Mouse (Mus musculus) midbrain, embryonic 11.5 days (tissue): ENCODE results near the gene Gsc2. TPM values are rescaled to one million over a fixed set of nuclear protein-coding genes. Genes with fewer than 3 reads are reported as not detected.

Experiments
- ATAC-seq: fragments of 200-750 bp; cut with Nextera tagmentation; 2 replicates; pipeline ENCODE4 v1.8.0; 2017; ENCODE audit warnings: moderate TSS enrichment, moderate library complexity; ENCODE audit not compliant: low FRiP score
- DNase-seq: peaks from one replicate; pipeline ENCODE4 v3.0.0; 2015; ENCODE audit warnings: low spot score; ENCODE audit errors: missing footprints
- H3K27ac ChIP-seq: fragments of 300-500 bp; sonication (generic); 2 replicates; pipeline ENCODE4 v1.5.1; 2014; ENCODE audit warnings: low read depth, low read length
- H3K27me3 ChIP-seq: fragments of 300-500 bp; sonication (generic); 2 replicates; pipeline ENCODE4 v1.6.1; 2014; ENCODE audit warnings: mild to moderate bottlenecking, low read length, moderate library complexity, mixed read lengths; ENCODE audit not compliant: control insufficient read depth, insufficient read depth
- H3K36me3 ChIP-seq: fragments of 300-500 bp; sonication (generic); 2 replicates; pipeline ENCODE4 v1.6.1; 2014; ENCODE audit warnings: mild to moderate bottlenecking, low read length, moderate library complexity, mixed read lengths; ENCODE audit not compliant: control insufficient read depth, insufficient read depth
- H3K4me1 ChIP-seq: fragments of 300-500 bp; sonication (generic); 2 replicates; pipeline ENCODE4 v1.6.1; 2014; ENCODE audit warnings: low read length; ENCODE audit not compliant: control insufficient read depth, insufficient read depth
- H3K4me2 ChIP-seq: fragments of 300-500 bp; sonication (generic); 2 replicates; pipeline ENCODE4 v1.6.1; 2014; ENCODE audit warnings: mild to moderate bottlenecking, moderate library complexity
- H3K4me3 ChIP-seq: fragments of 300-500 bp; sonication (generic); 2 replicates; pipeline ENCODE4 v1.5.1; 2014; ENCODE audit warnings: low read depth, low read length
- H3K9ac ChIP-seq: fragments of 300-500 bp; sonication (generic); 2 replicates; pipeline ENCODE4 v1.6.1; 2014; ENCODE audit warnings: low read length
- H3K9me3 ChIP-seq: fragments of 300-500 bp; sonication (generic); 2 replicates; pipeline ENCODE4 v1.6.1; 2016; ENCODE audit warnings: low read length; ENCODE audit not compliant: control insufficient read depth
- WGBS: fragments of 180-500 bp; shearing (Covaris S2); extraction: QIAGEN DNeasy Blood & Tissue Kit; methylation state at CpG from one replicate; pipeline ENCODE4 v1.1.7; 2014; 5-methylcytosine and 5-hydroxymethylcytosine counted together
- polyA plus RNA-seq: library from polyadenylated mRNA; unstranded; fragments of >200 nt; fragmentation: Nextera tagmentation; extraction: Ambion mirVana; gene quantifications from 2 replicates; pipeline ENCODE4 v1.2.1, GENCODE M21; 2014

Gene Gsc2
- polyA plus RNA-seq, 1 experiment from 2014 or later = 1.1 TPM

DNA sequence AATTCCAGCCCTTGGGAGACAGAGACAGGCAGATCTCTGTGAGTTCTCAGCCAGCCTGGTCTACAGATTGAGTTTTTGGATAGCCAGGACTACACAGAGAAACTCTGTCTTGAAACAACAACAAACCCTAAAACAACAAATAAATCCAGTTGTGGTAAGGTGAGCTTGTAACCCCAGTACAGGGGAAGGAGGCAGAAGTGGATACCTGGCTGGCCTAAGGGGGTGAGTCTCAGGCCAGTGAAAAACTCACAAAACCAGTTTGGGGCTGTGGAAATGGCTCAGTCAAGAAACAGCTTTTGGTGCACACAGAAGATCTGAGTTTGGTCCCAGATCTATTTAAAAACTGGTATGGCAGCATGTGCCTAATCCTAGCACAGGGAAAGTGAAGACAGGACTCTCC lies 32.7 kb downstream of the Gsc2 start:
- Histone ChIP-seq H3K36me3 (0 out of 2 replicates have a peak, but pooled peaks cover 2% of the 10 kb centered on the region), H3K4me2 (no peak overlapping the region), H3K9ac (no peak overlapping the region), H3K27me3 (no peaks in the 10 kb centered on the region), H3K4me1 (no peaks in the 10 kb centered on the region), H3K4me3 (no peak overlapping the region), H3K27ac (no peak overlapping the region), H3K9me3 (no peaks in the 10 kb centered on the region)
- DNase-seq (peak; percentile 44), ATAC-seq (no peak)

DNA sequence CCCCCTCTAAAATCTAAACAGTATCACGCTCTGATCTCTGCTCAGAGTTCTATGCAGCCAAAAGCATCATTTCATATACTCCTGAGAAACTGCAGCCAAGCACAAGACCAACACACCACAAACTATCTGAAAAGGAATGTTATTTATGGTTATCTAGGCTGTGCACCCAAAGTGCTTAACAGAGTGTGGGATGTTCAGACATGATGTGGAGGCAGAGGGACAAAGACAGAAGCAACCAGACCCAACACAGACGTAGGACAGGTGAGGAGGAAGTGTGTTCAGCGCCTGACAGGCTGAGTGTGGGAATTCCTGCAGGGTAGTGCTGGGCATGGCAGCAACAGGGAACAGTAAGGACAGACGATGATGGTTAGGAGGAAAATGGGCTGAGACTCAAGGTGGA lies 35.3 kb downstream of the Gsc2 start:
- Histone ChIP-seq H3K4me2 (no peak overlapping the region), H3K36me3 (0 out of 2 replicates have a peak, but pooled peaks cover 2% of the 10 kb centered on the region), H3K4me3 (no peak overlapping the region), H3K27ac (no peak overlapping the region), H3K9ac (no peak overlapping the region), H3K4me1 (no peaks in the 10 kb centered on the region), H3K9me3 (no peaks in the 10 kb centered on the region), H3K27me3 (no peaks in the 10 kb centered on the region)
- 96% methylated on average over 4 of the region's 4 CpGs for WGBS
- ATAC-seq (no peak), DNase-seq (peak; percentile 66)

DNA sequence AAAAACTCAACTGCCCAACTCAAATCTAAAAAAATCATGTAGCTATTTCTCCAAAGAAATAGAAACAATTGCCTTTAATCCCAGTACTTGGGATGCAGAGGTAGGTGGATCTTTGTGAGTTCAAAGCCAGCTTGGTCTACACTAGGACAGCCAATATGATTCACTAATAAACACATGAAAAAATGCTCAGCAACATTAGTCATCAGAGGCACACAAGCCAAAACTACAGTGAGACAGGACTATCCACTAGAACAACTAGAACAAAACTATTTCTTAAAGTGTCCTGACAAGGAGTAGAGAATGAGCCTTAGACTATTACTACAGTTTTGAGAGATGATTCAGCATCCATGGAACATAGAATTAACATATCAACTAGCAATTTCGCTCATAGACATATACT lies 38.8 kb downstream of the Gsc2 start:
- ATAC-seq (no peak), DNase-seq (no peak)
- Histone ChIP-seq H3K9ac (no peak overlapping the region), H3K4me3 (no peak overlapping the region), H3K36me3 (peaks cover 7% of the 10 kb centered on the region; the same call in 1 of the 2 replicates), H3K4me1 (no peaks in the 10 kb centered on the region), H3K9me3 (no peaks in the 10 kb centered on the region), H3K27ac (no peak overlapping the region), H3K27me3 (no peaks in the 10 kb centered on the region), H3K4me2 (no peak overlapping the region)
- 96% methylated on average over 1 of the region's 1 CpGs for WGBS

DNA sequence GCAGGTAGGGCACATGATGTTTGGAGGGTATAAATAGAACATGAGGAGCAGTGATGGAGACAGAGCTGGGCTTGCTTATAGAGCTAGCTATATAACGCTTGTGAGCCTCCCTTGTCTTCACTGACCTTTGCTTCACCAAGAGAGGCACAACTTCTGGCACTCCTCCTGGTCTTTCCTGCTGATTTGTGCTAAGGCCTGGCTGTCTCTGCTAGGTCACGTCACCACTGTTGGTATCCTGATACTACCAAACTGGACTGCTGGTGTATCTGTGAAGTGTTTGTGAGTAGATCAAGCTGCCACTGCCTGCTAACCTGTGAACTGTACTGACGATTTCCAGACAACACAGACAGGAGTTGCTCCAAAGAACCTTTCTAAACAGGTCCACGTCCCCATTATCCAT lies 39.7 kb downstream of the Gsc2 start:
- no peak overlapping the region for H3K9ac ChIP-seq
- H3K27me3 ChIP-seq = no peaks in the 10 kb centered on the region
- no peak for ATAC-seq

DNA sequence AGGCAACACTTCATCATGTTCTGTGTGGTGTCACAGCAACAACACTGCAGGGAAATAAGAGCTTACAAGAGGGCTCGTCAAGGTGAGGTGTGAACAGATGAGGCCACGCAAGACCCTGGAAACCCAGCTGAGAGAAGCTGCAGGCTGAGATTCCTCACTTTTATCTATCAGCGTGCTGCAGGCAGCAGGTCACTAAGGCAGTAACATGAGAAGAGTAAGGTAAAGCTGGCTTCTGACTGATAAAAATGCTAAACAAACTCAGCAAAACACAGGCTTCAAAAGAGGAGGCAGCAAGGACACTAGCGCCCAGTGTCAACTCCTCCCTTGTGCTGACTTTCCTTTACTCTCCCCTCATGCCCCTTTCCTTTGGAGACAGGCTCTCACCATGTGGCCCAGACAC lies 41.9 kb downstream of the Gsc2 start:
- Histone ChIP-seq H3K27me3 (no peaks in the 10 kb centered on the region), H3K27ac (no peak overlapping the region), H3K4me3 (no peak overlapping the region), H3K4me2 (no peak overlapping the region), H3K9me3 (no peaks in the 10 kb centered on the region), H3K4me1 (no peaks in the 10 kb centered on the region), H3K9ac (no peak overlapping the region), H3K36me3 (peaks cover 10% of the 10 kb centered on the region; the same call in 1 of the 2 replicates)
- DNase-seq (peak; percentile 47), ATAC-seq (no peak)
- WGBS = 78% methylated on average over 4 of the region's 4 CpGs

More for the DNA sequence above, 39.7 kb downstream of the Gsc2 start:
- Histone ChIP-seq H3K36me3 (peaks cover 9% of the 10 kb centered on the region; the same call in 1 of the 2 replicates), H3K4me3 (no peak overlapping the region), H3K4me2 (no peak overlapping the region), H3K9me3 (no peaks in the 10 kb centered on the region), H3K4me1 (no peaks in the 10 kb centered on the region), H3K27ac (no peak overlapping the region)
- 92% methylated on average over 4 of the region's 4 CpGs for WGBS
- peak; percentile 61 for DNase-seq

DNA sequence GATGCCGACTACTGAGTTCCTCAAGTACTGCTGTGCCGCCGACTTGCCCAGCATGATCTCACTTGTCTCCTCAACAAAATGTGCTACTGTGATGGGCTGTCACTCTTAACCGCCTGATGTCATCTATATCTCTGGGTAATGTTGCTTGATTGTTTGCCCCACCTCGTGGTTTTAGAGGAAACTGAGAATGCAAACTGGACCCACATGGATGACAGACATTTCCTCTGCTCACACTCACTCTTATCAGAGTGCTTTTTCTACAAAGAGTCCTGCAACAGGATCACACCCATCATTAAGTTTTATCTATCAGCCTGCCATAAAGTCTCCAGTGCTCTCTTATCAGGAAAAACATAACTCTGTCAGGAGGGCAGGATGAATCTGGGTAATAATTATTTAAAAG lies 43.6 kb downstream of the Gsc2 start:
- Histone ChIP-seq H3K4me1 (no peaks in the 10 kb centered on the region), H3K9me3 (no peaks in the 10 kb centered on the region), H3K27ac (no peak overlapping the region), H3K4me3 (no peak overlapping the region), H3K36me3 (peaks cover 10% of the 10 kb centered on the region; the same call in 1 of the 2 replicates), H3K9ac (no peak overlapping the region), H3K27me3 (no peaks in the 10 kb centered on the region), H3K4me2 (no peak overlapping the region)
- DNase-seq (peak; percentile 44), ATAC-seq (no peak)
- WGBS = 90% methylated on average over 5 of the region's 5 CpGs

DNA sequence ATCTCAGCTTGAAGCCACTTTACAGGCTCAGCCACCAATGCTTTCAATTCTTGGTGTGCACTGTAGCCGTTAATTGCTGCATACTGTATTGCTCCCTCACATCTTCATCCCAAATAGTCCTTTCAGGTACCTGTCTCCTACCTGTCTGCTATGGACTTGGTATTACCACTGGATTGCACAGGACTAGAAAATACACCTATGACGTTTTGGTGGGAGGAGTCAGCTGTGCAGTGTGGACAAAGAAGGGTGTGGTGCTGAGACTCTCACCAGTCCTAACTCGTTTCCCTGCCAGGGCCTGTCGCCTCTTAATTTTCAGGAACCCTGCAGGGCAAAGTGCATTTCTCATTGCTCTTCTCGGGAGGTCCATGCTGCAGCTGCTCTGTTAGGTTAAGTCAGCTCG lies 49.1 kb downstream of the Gsc2 start:
- Histone ChIP-seq H3K4me1 (peaks cover 4% of the 10 kb centered on the region; the same call in 1 of the 2 replicates), H3K4me2 (no peak overlapping the region), H3K9me3 (no peaks in the 10 kb centered on the region), H3K27ac (no peak overlapping the region), H3K4me3 (no peak overlapping the region), H3K36me3 (peaks cover 4% of the 10 kb centered on the region; the same call in 1 of the 2 replicates), H3K9ac (no peak overlapping the region), H3K27me3 (no peaks in the 10 kb centered on the region)
- no peak for DNase-seq
- no peak for ATAC-seq
- WGBS = 82% methylated on average over 6 of the region's 6 CpGs

DNA sequence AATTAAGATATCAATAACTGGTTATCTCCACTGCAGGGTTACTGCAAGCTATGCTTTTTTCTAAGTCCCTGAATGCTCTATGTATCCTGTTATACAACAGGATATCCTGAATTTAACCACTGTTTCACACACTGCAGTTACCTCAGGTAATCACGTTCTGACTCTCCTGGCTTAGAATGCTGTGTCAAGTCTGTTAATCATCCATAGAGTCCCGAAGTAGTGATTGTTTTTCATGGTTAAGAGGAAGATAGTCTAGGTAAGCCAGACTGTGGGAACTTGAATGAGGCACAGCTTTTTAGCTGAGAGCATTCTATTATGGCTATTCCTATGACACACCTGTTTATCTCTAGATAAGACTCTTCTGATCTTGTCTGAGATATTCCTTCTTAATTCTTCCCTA lies 49.6 kb downstream of the Gsc2 start:
- ATAC-seq (no peak), DNase-seq (no peak)
- no peaks in the 10 kb centered on the region for H3K27me3 ChIP-seq
- H3K4me1 ChIP-seq = peaks cover 4% of the 10 kb centered on the region; the same call in 1 of the 2 replicates
- H3K36me3 ChIP-seq = peaks cover 3% of the 10 kb centered on the region; the same call in 1 of the 2 replicates
- no peaks in the 10 kb centered on the region for H3K9me3 ChIP-seq
- H3K27ac ChIP-seq = no peak overlapping the region
- H3K4me3 ChIP-seq = no peak overlapping the region
- no peak overlapping the region for H3K4me2 ChIP-seq
- H3K9ac ChIP-seq = no peak overlapping the region
- 91% methylated on average over 2 of the region's 2 CpGs for WGBS
